In the genomic region with DNA sequence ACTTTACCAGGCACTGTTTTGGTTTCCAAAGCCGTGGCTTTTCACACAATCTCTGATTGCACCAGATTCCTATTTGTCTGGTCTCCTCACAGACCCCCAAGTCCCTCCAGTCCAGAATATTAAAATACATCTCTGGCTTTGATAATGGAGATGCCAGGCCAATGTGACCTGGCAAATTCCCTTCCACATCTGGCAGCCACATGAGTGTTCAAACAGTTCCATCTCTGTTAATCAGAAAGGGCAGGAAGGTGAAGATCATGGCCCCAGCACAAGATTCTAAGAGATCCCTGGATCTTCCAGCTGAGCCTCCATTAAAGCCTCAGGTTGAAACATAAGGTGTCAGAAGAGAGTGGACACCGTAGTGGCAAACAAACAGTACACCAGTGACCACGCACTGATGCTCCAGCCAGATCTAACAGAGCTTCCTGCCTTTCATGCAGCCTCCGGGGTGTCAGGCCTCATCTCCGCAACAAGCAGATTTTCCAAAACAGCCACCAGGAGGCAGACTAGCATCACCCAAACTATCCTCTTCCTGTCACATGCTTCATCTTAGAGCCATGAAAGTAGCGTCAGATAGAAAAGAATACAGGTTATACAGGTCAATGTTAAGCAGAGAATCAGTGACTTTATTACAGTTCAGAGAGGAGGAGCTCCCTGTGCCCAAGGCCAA, we compare ENCODE assay signal across 11 mouse cellular contexts. TPM values are rescaled to one million over a fixed set of nuclear protein-coding genes. Genes with fewer than 3 reads are reported as not detected.
DNase-seq lines count a peak whose midpoint lies in the region; ATAC-seq lines count a peak whose summit lies in the region.
"Had no signal": no experiment of that assay in that cellular context is flagged by ENCODE, and none has a peak within 500 bp of the region (broad histone marks: within the 10 kb centered on the region; RNA-seq: fewer than 3 reads in every experiment).

No protein-coding gene starts in this region.

- no peak overlapping the region for H3K4me2 ChIP-seq in hindbrain, embryonic 16.5 days (ENCODE audit: low read length)
- H3K4me2 ChIP-seq: embryonic facial prominence, embryonic 12.5 days; limb, embryonic 15.5 days had no signal

- no peak for ATAC-seq in hindbrain, embryonic 16.5 days
- peak; percentile 69 for ATAC-seq in megakaryocyte, adult 5-6 weeks (ENCODE audit: poor library complexity, severe bottlenecking)
- no peak for ATAC-seq in inflammation-experienced regulatory T-cells, adult 6 months

- peak; percentile 59 for DNase-seq in hindbrain, embryonic 10.5 days (ENCODE audit: low spot score)
- peak; percentile 32 for DNase-seq in urinary bladder, postnatal 25 days (ENCODE audit: low spot score)
- no peak for DNase-seq in urinary bladder, postnatal 10 days (ENCODE audit: low spot score)
- DNase-seq in embryo, embryonic 10 days (ENCODE audit: low spot score): peak; percentile 78
- DNase-seq in induced T-regulatory cell, adult 2 months (ENCODE audit: low read depth): peak; percentile 73

- H3K9ac ChIP-seq in hindbrain, embryonic 16.5 days (ENCODE audit: low read depth, low read length): no peak overlapping the region
- H3K9ac ChIP-seq: embryonic facial prominence, embryonic 12.5 days; limb, embryonic 15.5 days had no signal

- no peaks in the 10 kb centered on the region for H3K27me3 ChIP-seq in hindbrain, embryonic 10.5 days (ENCODE audit: insufficient read depth, poor library complexity, severe bottlenecking)
- no peaks in the 10 kb centered on the region for H3K27me3 ChIP-seq in hindbrain, embryonic 16.5 days (replicated peaks; ENCODE audit: control insufficient read depth, insufficient read depth, low read length)
- H3K27me3 ChIP-seq: embryonic facial prominence, embryonic 12.5 days had no signal

- no peaks in the 10 kb centered on the region for H3K4me1 ChIP-seq in hindbrain, embryonic 10.5 days (replicated peaks)
- H3K4me1 ChIP-seq in hindbrain, embryonic 16.5 days (ENCODE audit: control insufficient read depth, insufficient read depth, low read depth, low read length): no peaks in the 10 kb centered on the region
- H3K4me1 ChIP-seq: embryonic facial prominence, embryonic 12.5 days had no signal

- 44% methylated on average over 6 of the region's 6 CpGs for WGBS in hindbrain, embryonic 10.5 days
- 51% methylated on average over 6 of the region's 6 CpGs for WGBS in hindbrain, embryonic 16.5 days

- no peaks in the 10 kb centered on the region for H3K36me3 ChIP-seq in hindbrain, embryonic 10.5 days
- no peaks in the 10 kb centered on the region for H3K36me3 ChIP-seq in hindbrain, embryonic 16.5 days (ENCODE audit: control insufficient read depth, insufficient read depth, low read length)
- H3K36me3 ChIP-seq: embryonic facial prominence, embryonic 12.5 days; limb, embryonic 15.5 days had no signal

- H3K9me3 ChIP-seq in hindbrain, embryonic 10.5 days: no peaks in the 10 kb centered on the region
- H3K9me3 ChIP-seq in hindbrain, embryonic 16.5 days (ENCODE audit: control insufficient read depth, low read length): no peaks in the 10 kb centered on the region
- H3K9me3 ChIP-seq: embryonic facial prominence, embryonic 12.5 days; limb, embryonic 15.5 days had no signal

- H3K4me3 ChIP-seq in hindbrain, embryonic 10.5 days: no peak overlapping the region
- H3K4me3 ChIP-seq in hindbrain, embryonic 16.5 days (ENCODE audit: low read length): no peak overlapping the region
- H3K4me3 ChIP-seq: embryonic facial prominence, embryonic 12.5 days; limb, embryonic 15.5 days had no signal

- H3K27ac ChIP-seq in hindbrain, embryonic 10.5 days: no peak overlapping the region
- no peak overlapping the region for H3K27ac ChIP-seq in hindbrain, embryonic 16.5 days (ENCODE audit: low read depth, low read length)
- H3K27ac ChIP-seq: embryonic facial prominence, embryonic 12.5 days; limb, embryonic 15.5 days had no signal

RNA-seq across cellular contexts. Expression of gene Ccl7, which starts 2.4 kb away (rescaled TPM):
- 0.21 TPM in 1 of 2 replicates, not detected in the other for polyA plus RNA-seq in hindbrain, embryonic 10.5 days (2016; fragmentation: Nextera tagmentation; extraction: Ambion mirVana)
- 0.79 and 0.89 TPM in 2 replicates for polyA plus RNA-seq in hindbrain, embryonic 16.5 days (2015; fragmentation: Nextera tagmentation; extraction: Ambion mirVana)
- 0.74 TPM in 1 of 2 replicates, not detected in the other for total RNA-seq in megakaryocyte, adult 5-6 weeks (2015)
- not detected in 2 replicates for total RNA-seq in megakaryocyte, adult 5-6 weeks (2017)
- not detected for polyA plus RNA-seq in inflammation-experienced regulatory T-cells, adult 6 months (2017; shearing (Covaris generic))

RNA-seq across cellular contexts. Expression of gene Gm17268, which starts 9.5 kb away (rescaled TPM):
- polyA plus RNA-seq in hindbrain, embryonic 10.5 days (2016; fragmentation: Nextera tagmentation; extraction: Ambion mirVana): not detected in 2 replicates
- not detected in 2 replicates for polyA plus RNA-seq in hindbrain, embryonic 16.5 days (2015; fragmentation: Nextera tagmentation; extraction: Ambion mirVana)
- not detected in 2 replicates for total RNA-seq in megakaryocyte, adult 5-6 weeks (2015)
- not detected in 2 replicates for total RNA-seq in megakaryocyte, adult 5-6 weeks (2017)
- polyA plus RNA-seq in inflammation-experienced regulatory T-cells, adult 6 months (2017; shearing (Covaris generic)): not detected
- polyA plus RNA-seq: embryonic facial prominence, embryonic 12.5 days; limb, embryonic 15.5 days; stomach, embryonic 16.5 days had no signal

RNA-seq across cellular contexts. Expression of gene Ccl11, which starts 9.7 kb away (rescaled TPM):
- not detected in 2 replicates for polyA plus RNA-seq in hindbrain, embryonic 10.5 days (2016; fragmentation: Nextera tagmentation; extraction: Ambion mirVana)
- polyA plus RNA-seq in hindbrain, embryonic 16.5 days (2015; fragmentation: Nextera tagmentation; extraction: Ambion mirVana): 0.24 and 0.38 TPM in 2 replicates
- not detected in 2 replicates for total RNA-seq in megakaryocyte, adult 5-6 weeks (2015)
- total RNA-seq in megakaryocyte, adult 5-6 weeks (2017): not detected in 2 replicates
- polyA plus RNA-seq in inflammation-experienced regulatory T-cells, adult 6 months (2017; shearing (Covaris generic)): not detected

RNA-seq across cellular contexts. Expression of gene Ccl2, which starts 12.5 kb away (rescaled TPM):
- 0.80 and 1.0 TPM in 2 replicates for polyA plus RNA-seq in hindbrain, embryonic 10.5 days (2016; fragmentation: Nextera tagmentation; extraction: Ambion mirVana)
- 0.37 and 0.45 TPM in 2 replicates for polyA plus RNA-seq in hindbrain, embryonic 16.5 days (2015; fragmentation: Nextera tagmentation; extraction: Ambion mirVana)
- 45.4 and 58.9 TPM in 2 replicates for total RNA-seq in megakaryocyte, adult 5-6 weeks (2015)
- 26.0 and 31.5 TPM in 2 replicates for total RNA-seq in megakaryocyte, adult 5-6 weeks (2017)
- not detected for polyA plus RNA-seq in inflammation-experienced regulatory T-cells, adult 6 months (2017; shearing (Covaris generic))

RNA-seq across cellular contexts. Expression of gene Ccl12, which starts 53.8 kb away (rescaled TPM):
- 0.56 and 1.3 TPM in 2 replicates for polyA plus RNA-seq in hindbrain, embryonic 10.5 days (2016; fragmentation: Nextera tagmentation; extraction: Ambion mirVana)
- 1.7 and 2.1 TPM in 2 replicates for polyA plus RNA-seq in hindbrain, embryonic 16.5 days (2015; fragmentation: Nextera tagmentation; extraction: Ambion mirVana)
- total RNA-seq in megakaryocyte, adult 5-6 weeks (2015): not detected in 2 replicates
- total RNA-seq in megakaryocyte, adult 5-6 weeks (2017): not detected in 2 replicates
- polyA plus RNA-seq in inflammation-experienced regulatory T-cells, adult 6 months (2017; shearing (Covaris generic)): not detected
